Mouse (Mus musculus) embryonic facial prominence, embryonic 14.5 days (tissue): ENCODE results near the gene Papss1. TPM values are rescaled to one million over a fixed set of nuclear protein-coding genes. Genes with fewer than 3 reads are reported as not detected.

Experiments used
- ATAC-seq: fragments of 200-750 bp; cut with Nextera tagmentation; 2 replicates; pipeline ENCODE4 v1.8.0; 2017; ENCODE audit warnings: low read depth, moderate number of reproducible peaks, moderate TSS enrichment
- DNase-seq: peaks from one replicate; pipeline ENCODE4 v3.0.0-alpha.2; 2015; ENCODE audit warnings: low spot score
- H3K27ac ChIP-seq: fragments of 300-500 bp; sonication (generic); replicated peaks from 2 replicates; pipeline ENCODE4 v1.5.1; 2014; ENCODE audit warnings: low read depth, mild to moderate bottlenecking, low read length, moderate library complexity
- H3K27me3 ChIP-seq: fragments of 300-500 bp; sonication (generic); replicated peaks from 2 replicates; pipeline ENCODE4 v1.6.1; 2014; ENCODE audit warnings: low read length; ENCODE audit not compliant: control insufficient read depth, insufficient read depth
- H3K36me3 ChIP-seq: fragments of 300-500 bp; sonication (generic); 2 replicates; pipeline ENCODE4 v1.6.1; 2014; ENCODE audit warnings: low read length, mixed read lengths; ENCODE audit not compliant: control insufficient read depth, insufficient read depth
- H3K4me1 ChIP-seq: fragments of 300-500 bp; sonication (generic); 2 replicates; pipeline ENCODE4 v1.6.1; 2014; ENCODE audit warnings: antibody characterized with exemption, low read length; ENCODE audit not compliant: control insufficient read depth, insufficient read depth
- H3K4me2 ChIP-seq: fragments of 300-500 bp; sonication (generic); 2 replicates; pipeline ENCODE4 v1.6.1; 2014; ENCODE audit warnings: low read depth, mild to moderate bottlenecking, low read length, moderate library complexity, mixed read lengths
- H3K4me3 ChIP-seq: fragments of 300-500 bp; sonication (generic); 2 replicates; pipeline ENCODE4 v1.5.1; 2014; ENCODE audit warnings: low read depth, mild to moderate bottlenecking, low read length
- H3K9ac ChIP-seq: fragments of 300-500 bp; sonication (generic); 2 replicates; pipeline ENCODE4 v1.6.1; 2014; ENCODE audit warnings: low read depth, mild to moderate bottlenecking, low read length, moderate library complexity, mixed read lengths
- H3K9me3 ChIP-seq: fragments of 300-500 bp; sonication (generic); 2 replicates; pipeline ENCODE4 v1.6.1; 2016; ENCODE audit warnings: low read length; ENCODE audit not compliant: control insufficient read depth
- WGBS: fragments of 180-500 bp; shearing (Covaris S2); extraction: QIAGEN DNeasy Blood & Tissue Kit; methylation state at CpG from one replicate; pipeline ENCODE4 v1.1.7; 2014; 5-methylcytosine and 5-hydroxymethylcytosine counted together
- polyA plus RNA-seq: library from polyadenylated mRNA; unstranded; fragments of >200 nt; fragmentation: Nextera tagmentation; extraction: Ambion mirVana; gene quantifications from 2 replicates; pipeline ENCODE4 v1.2.1, GENCODE M21; 2014

The Papss1 gene
- polyA plus RNA-seq, 1 experiment from 2014 or later: 111 TPM

DNA sequence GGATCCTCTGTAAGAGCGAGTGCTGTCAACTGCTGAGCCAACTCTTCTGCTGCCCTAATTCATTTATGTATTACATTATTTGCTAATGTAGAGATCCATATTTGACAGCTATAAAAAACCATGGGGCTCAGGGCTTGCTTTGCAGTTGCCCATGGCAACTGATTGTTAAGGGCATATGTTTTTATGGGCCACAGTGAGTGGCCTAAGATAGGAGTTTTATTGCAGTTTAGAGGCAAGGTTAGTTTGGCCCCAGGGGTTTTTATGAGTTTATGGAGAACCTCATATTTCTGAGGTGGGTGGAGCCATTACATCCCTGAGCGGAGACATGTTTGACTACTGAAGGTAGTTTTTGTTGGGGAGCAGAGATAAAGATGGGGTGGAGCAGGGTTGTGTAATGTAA, 1.7 kb downstream of the Papss1 start:
- DNase-seq (no peak), ATAC-seq (no peak)
- WGBS: 74% methylated on average over 2 of the region's 2 CpGs
- H3K9me3 ChIP-seq: no peaks in the 10 kb centered on the region
- peak overlapping the region; percentile 70 for H3K4me2 ChIP-seq
- peaks cover 10% of the 10 kb centered on the region; the same call in 1 of the 2 replicates for H3K36me3 ChIP-seq
- peaks cover 21% of the 10 kb centered on the region for H3K4me1 ChIP-seq
- peak overlapping the region; percentile 83 for H3K4me3 ChIP-seq
- H3K27ac ChIP-seq: no peak overlapping the region
- 0 out of 2 replicates have a peak overlapping the region, but pooled peaks have one; percentile 25 for H3K9ac ChIP-seq
- no peaks in the 10 kb centered on the region for H3K27me3 ChIP-seq

DNA sequence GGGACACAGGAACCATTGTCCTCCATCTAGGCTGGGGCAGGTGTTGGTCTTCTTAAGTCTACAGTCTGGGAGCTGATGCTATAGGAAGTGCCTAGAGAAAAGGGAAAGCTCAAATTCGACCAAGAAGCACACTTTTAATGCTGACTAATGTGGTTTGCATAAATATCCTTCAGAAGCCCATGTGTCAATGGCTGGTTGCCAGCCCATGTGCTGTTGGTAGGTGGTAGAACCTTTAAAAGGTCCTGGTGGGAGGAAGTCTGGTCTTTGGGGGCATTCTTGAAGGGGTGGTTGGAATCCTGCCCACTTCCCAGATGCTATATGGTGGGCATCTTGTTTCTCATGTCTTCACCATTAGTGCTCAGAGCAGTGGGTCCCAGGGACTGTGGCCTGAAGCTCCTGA, 5.9 kb downstream of the Papss1 start:
- Histone ChIP-seq H3K27me3 (no peaks in the 10 kb centered on the region), H3K9ac (no peak overlapping the region), H3K36me3 (peaks cover 10% of the 10 kb centered on the region; the same call in 1 of the 2 replicates), H3K4me3 (no peak overlapping the region), H3K4me2 (no peak overlapping the region), H3K27ac (no peak overlapping the region), H3K4me1 (peaks cover 13% of the 10 kb centered on the region), H3K9me3 (no peaks in the 10 kb centered on the region)
- WGBS: 38% methylated on average over 1 of the region's 1 CpGs
- DNase-seq (no peak), ATAC-seq (no peak; the same call in 1 of the 2 replicates)

DNA sequence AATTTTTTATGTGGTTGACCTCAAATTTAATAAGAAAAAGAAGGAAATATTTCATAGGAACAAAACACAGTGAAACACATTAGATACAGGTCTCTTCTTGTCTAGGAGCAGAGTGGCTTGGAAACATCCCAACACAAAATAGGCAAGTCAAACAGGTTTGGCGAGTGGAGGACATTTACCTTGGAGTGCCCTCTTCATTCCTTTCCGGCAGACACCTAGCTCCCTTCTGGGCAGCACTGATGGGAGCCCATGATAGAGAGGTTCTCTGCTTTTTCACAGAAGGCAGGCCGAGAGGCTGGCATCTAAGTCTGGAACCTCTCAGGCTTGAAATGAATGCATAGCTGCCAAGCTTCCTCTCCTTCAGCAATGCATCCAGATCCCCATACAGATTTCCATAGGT, 9.0 kb downstream of the Papss1 start:
- no peak overlapping the region for H3K9ac ChIP-seq
- peak; percentile 75 for ATAC-seq
- H3K9me3 ChIP-seq: no peaks in the 10 kb centered on the region
- H3K4me1 ChIP-seq: no peaks in the 10 kb centered on the region
- H3K27ac ChIP-seq: no peak overlapping the region; the same call in 1 of the 2 replicates
- no peaks in the 10 kb centered on the region for H3K27me3 ChIP-seq
- no peak overlapping the region for H3K4me2 ChIP-seq
- H3K4me3 ChIP-seq: no peak overlapping the region
- WGBS: 66% methylated on average over 3 of the region's 3 CpGs
- peak; percentile 74 for DNase-seq
- peaks cover 10% of the 10 kb centered on the region; the same call in 1 of the 2 replicates for H3K36me3 ChIP-seq

DNA sequence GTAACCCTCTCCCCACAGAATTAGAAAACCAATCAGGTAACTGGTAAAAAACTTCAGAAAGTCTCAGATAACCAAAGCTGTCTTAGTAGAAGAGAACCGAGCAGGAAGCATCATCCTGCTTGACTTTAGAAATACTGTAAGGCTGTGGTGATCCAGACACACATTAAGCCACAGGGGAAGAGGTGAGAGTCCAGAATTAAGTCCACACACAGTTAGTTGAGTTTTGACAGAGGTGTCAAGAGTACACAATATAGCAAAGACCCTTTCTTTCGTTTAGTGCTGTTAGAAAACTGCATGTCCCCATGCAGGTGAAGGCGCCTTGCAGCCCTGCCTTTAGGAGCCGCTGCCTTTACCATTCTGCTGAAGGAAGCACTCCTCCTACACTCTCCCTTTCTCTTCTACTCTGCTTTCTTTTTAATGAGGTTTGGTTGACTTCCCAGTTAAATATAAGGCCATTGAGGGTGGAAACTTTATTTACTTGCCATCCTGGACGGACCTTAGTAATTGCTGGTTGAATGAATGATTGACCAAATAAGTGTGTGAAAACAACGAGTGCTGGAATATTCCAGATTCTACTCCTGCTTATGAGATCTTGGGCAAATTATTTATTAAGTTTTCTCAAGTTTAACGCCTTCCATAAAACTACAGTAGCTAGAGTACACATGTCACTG, 14.0 kb downstream of the Papss1 start:
- Histone ChIP-seq H3K9ac (no peak overlapping the region), H3K4me1 (no peaks in the 10 kb centered on the region), H3K27me3 (no peaks in the 10 kb centered on the region), H3K4me2 (no peak overlapping the region), H3K9me3 (no peaks in the 10 kb centered on the region), H3K36me3 (peaks cover 44% of the 10 kb centered on the region), H3K4me3 (no peak overlapping the region), H3K27ac (no peak overlapping the region)
- ATAC-seq (no peak), DNase-seq (no peak)
- WGBS: 94% methylated on average over 7 of the region's 7 CpGs

DNA sequence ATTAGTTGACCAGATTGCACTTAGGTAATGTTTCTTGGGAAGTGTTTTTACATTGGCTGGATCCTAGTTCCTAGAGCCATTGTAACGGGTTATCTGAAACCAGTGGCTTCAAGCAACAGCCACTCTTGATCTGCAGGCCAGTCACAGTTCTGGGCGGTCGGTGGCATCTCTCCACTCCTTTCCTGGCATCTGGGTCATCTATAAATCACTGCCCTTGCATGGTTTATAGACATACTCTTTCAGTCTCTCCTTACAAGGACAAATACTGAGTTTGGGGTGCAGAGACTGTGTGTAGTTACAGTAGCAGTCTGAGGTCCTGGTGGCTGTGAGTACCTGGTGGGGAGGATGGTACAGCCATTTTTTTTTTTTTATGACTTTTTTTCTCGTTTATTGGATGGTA, 15.5 kb downstream of the Papss1 start:
- Histone ChIP-seq H3K9ac (no peak overlapping the region), H3K36me3 (peaks cover 58% of the 10 kb centered on the region)
- ATAC-seq: no peak

DNA sequence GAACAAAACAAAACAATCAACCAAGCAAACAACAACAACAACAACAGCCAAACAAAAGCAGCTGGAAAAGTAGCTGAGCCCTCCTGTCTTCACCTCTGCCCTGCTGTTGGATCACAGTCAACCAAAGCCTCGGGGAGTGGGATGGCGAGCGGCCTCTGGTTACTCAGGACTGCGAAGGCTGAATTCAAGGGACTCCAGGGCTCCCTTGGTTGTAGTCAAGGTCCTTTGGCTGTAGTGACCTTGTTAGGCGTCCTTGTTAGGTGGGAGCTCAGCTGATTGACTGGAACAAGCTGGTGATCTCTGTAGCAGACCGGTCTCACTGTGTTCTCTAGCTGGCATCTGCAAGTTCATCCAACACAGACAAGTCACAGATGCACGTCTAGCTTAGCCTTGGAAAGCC, 16.5 kb downstream of the Papss1 start:
- DNase-seq (no peak), ATAC-seq (no peak)
- Histone ChIP-seq H3K36me3 (peaks cover 69% of the 10 kb centered on the region), H3K9ac (no peak overlapping the region), H3K4me1 (no peaks in the 10 kb centered on the region), H3K27ac (no peak overlapping the region), H3K27me3 (no peaks in the 10 kb centered on the region), H3K9me3 (no peaks in the 10 kb centered on the region), H3K4me3 (no peak overlapping the region), H3K4me2 (no peak overlapping the region)
- WGBS: 92% methylated on average over 7 of the region's 7 CpGs

More for the DNA sequence above, 15.5 kb downstream of the Papss1 start:
- H3K4me1 ChIP-seq: no peaks in the 10 kb centered on the region
- H3K4me3 ChIP-seq: no peak overlapping the region
- H3K27ac ChIP-seq: no peak overlapping the region
- H3K27me3 ChIP-seq: no peaks in the 10 kb centered on the region
- no peak for DNase-seq
- H3K9me3 ChIP-seq: no peaks in the 10 kb centered on the region
- no peak overlapping the region for H3K4me2 ChIP-seq
- 88% methylated on average over 4 of the region's 4 CpGs for WGBS

DNA sequence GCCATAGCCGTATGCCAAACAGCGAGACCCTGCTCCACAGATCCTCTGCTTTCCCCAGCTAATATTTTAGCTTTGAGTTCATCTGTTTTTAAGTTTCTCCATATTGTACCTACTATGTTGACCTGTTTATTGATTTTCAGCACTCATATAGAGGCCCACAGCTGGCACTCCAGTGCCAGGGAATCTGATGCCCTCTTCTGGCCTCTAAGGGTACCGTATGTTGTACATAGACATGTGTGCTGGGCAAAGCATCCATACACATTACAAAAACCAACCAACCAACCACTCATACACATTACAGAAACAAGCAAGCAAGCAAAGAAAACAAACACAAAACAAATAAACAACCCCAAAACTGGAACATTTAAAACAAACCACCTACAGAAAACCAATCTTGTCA, 22.2 kb downstream of the Papss1 start:
- WGBS: 96% methylated on average over 3 of the region's 3 CpGs
- peaks cover 97% of the 10 kb centered on the region for H3K36me3 ChIP-seq
- no peaks in the 10 kb centered on the region for H3K9me3 ChIP-seq
- no peak overlapping the region for H3K4me3 ChIP-seq
- ATAC-seq (no peak), DNase-seq (no peak)
- H3K4me1 ChIP-seq: no peaks in the 10 kb centered on the region
- no peak overlapping the region for H3K27ac ChIP-seq
- no peak overlapping the region for H3K9ac ChIP-seq
- no peak overlapping the region for H3K4me2 ChIP-seq
- no peaks in the 10 kb centered on the region for H3K27me3 ChIP-seq

DNA sequence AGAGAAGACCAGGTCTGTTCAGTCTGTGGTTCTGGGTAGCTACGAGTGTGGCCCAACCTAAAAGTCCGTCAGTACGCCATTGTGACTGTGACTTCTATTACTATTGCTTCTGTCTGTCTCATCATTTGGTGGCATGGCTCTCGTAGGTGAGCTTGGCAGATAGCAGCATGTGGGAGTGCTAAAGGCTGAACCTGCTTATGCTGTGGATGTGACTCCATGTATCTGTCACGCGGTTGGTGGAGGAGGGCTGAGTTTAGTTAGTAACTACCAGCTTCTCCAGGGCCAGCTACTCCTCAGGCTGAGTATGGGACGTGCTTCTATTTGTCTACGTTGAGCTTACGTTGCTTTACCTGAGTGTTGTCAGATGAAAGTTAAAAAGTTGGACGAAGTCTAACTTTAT, 23.4 kb downstream of the Papss1 start:
- Histone ChIP-seq H3K4me1 (no peaks in the 10 kb centered on the region), H3K27ac (no peak overlapping the region), H3K27me3 (no peaks in the 10 kb centered on the region), H3K4me2 (no peak overlapping the region), H3K9me3 (no peaks in the 10 kb centered on the region), H3K36me3 (peaks cover 90% of the 10 kb centered on the region), H3K9ac (no peak overlapping the region), H3K4me3 (no peak overlapping the region)
- ATAC-seq: no peak
- 94% methylated on average over 10 of the region's 10 CpGs for WGBS
- no peak for DNase-seq
